Mouse (Mus musculus): ENCODE results near the gene Nek7. TPM values are rescaled to one million over a fixed set of nuclear protein-coding genes. Genes with fewer than 3 reads are reported as not detected.

Nek7 gene
- polyA plus RNA-seq, 1 experiment: 9.7 TPM

DNA sequence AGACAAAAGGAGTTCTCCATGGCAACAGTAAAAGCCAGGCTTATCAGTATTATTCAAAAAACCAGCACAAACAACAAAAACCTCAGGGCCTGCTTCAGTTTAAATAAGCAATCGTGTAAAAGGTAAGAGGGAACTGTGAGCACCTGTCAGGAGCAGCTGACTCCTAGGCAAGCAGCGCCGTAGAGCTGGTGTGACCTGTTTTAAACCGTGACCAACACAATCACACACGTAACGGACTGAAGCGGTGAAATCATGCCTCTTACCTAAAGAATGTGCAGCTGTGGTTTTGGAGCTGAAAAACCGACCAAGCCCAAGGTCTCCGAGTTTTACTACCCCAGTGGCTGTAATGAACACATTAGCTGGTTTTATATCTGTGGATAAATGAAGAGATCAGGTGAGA lies 104.6 kb downstream of the Nek7 start:
- 91% methylated on average over 9 of the region's 9 CpGs for WGBS
- Histone ChIP-seq H3K4me1 (replicated peaks; ENCODE audit: control insufficient read depth, insufficient read depth, low read length) (peaks cover 4% of the 10 kb centered on the region; the same call in 1 of the 2 replicates), H3K4me3 (ENCODE audit: control insufficient read depth, insufficient read depth, low read length) (no peak overlapping the region), H3K27me3 (ENCODE audit: control insufficient read depth, insufficient read depth, low read length) (no peaks in the 10 kb centered on the region), H3K36me3 (ENCODE audit: control insufficient read depth, insufficient read depth, low read length) (peaks cover 5% of the 10 kb centered on the region), H3K27ac (ENCODE audit: control insufficient read depth, insufficient read depth, low read length) (no peak overlapping the region)
- TF ChIP-seq POLR2A (IDR thresholded peaks at IDR 0.05; ENCODE audit: control insufficient read depth, extremely low read depth, insufficient read depth, low read length, poor library complexity): no peak
- no peak for DNase-seq

- H3K4me1 ChIP-seq (replicated peaks; ENCODE audit: control insufficient read depth, insufficient read depth, low read length): peaks cover 4% of the 10 kb centered on the region; the same call in 1 of the 2 replicates
- no peak for DNase-seq
- TF ChIP-seq CTCF (IDR thresholded peaks at IDR 0.05; ENCODE audit: borderline replicate concordance, control insufficient read depth, extremely low read depth, insufficient read depth, low read length, poor library complexity): no peak
- no peak for TF ChIP-seq POLR2A (IDR thresholded peaks at IDR 0.05; ENCODE audit: control insufficient read depth, extremely low read depth, insufficient read depth, low read length, poor library complexity)
- H3K4me3 ChIP-seq (ENCODE audit: control insufficient read depth, insufficient read depth, low read length): no peak overlapping the region
- peaks cover 5% of the 10 kb centered on the region for H3K36me3 ChIP-seq (ENCODE audit: control insufficient read depth, insufficient read depth, low read length)
- H3K27ac ChIP-seq (ENCODE audit: control insufficient read depth, insufficient read depth, low read length): no peak overlapping the region
- WGBS: 96% methylated on average over 4 of the region's 4 CpGs
- no peaks in the 10 kb centered on the region for H3K27me3 ChIP-seq (ENCODE audit: control insufficient read depth, insufficient read depth, low read length)
These were observed 106.0 kb downstream of the Nek7 start for GRCm38 (mm10) chr1:138513982-138514381.

DNA sequence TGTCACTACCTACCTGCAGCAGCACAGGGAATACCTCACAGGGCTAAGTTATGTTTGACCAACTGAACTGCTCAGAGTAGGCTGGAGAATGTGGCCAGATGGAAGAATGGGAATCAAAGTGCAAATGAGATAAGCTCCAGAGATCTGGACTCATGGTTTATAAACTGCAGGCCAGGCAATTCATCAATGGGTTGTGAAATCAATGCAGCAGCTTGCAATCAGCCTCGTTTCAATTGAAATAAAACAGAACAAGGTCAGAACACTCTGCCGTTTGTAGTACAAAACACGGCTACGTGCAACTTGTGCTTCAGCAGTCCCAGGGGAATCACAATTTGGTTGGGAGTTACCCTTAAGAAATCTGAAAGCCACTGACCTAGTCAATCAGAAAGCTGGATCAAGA lies 109.4 kb downstream of the Nek7 start:
- Histone ChIP-seq H3K36me3 (ENCODE audit: control insufficient read depth, insufficient read depth, low read length) (peaks cover 4% of the 10 kb centered on the region), H3K27ac (ENCODE audit: control insufficient read depth, insufficient read depth, low read length) (no peak overlapping the region), H3K4me3 (ENCODE audit: control insufficient read depth, insufficient read depth, low read length) (no peak overlapping the region), H3K4me1 (replicated peaks; ENCODE audit: control insufficient read depth, insufficient read depth, low read length) (0 out of 2 replicates have a peak, but pooled peaks cover 4% of the 10 kb centered on the region), H3K27me3 (ENCODE audit: control insufficient read depth, insufficient read depth, low read length) (no peaks in the 10 kb centered on the region)
- WGBS: 91% methylated on average over 4 of the region's 4 CpGs
- TF ChIP-seq CTCF (IDR thresholded peaks at IDR 0.05; ENCODE audit: borderline replicate concordance, control insufficient read depth, extremely low read depth, insufficient read depth, low read length, poor library complexity): no peak
- no peak for TF ChIP-seq POLR2A (IDR thresholded peaks at IDR 0.05; ENCODE audit: control insufficient read depth, extremely low read depth, insufficient read depth, low read length, poor library complexity)
- no peak for DNase-seq

- WGBS: 59% methylated on average over 13 of the region's 13 CpGs
- no peak for TF ChIP-seq CTCF (IDR thresholded peaks at IDR 0.05; ENCODE audit: borderline replicate concordance, control insufficient read depth, extremely low read depth, insufficient read depth, low read length, poor library complexity)
- TF ChIP-seq POLR2A (IDR thresholded peaks at IDR 0.05; ENCODE audit: control insufficient read depth, extremely low read depth, insufficient read depth, low read length, poor library complexity): no peak
- H3K36me3 ChIP-seq (ENCODE audit: control insufficient read depth, insufficient read depth, low read length): no peaks in the 10 kb centered on the region
- H3K4me1 ChIP-seq (replicated peaks; ENCODE audit: control insufficient read depth, insufficient read depth, low read length): 0 out of 2 replicates have a peak, but pooled peaks cover 4% of the 10 kb centered on the region
- no peak overlapping the region for H3K27ac ChIP-seq (ENCODE audit: control insufficient read depth, insufficient read depth, low read length)
- H3K4me3 ChIP-seq (ENCODE audit: control insufficient read depth, insufficient read depth, low read length): no peak overlapping the region
- DNase-seq: no peak
- no peaks in the 10 kb centered on the region for H3K27me3 ChIP-seq (ENCODE audit: control insufficient read depth, insufficient read depth, low read length)
These were observed 112.4 kb downstream of the Nek7 start for GRCm38 (mm10) chr1:138507446-138508043.

- H3K4me3 ChIP-seq (ENCODE audit: control insufficient read depth, insufficient read depth, low read length): no peak overlapping the region
- 0 out of 2 replicates have a peak, but pooled peaks cover 4% of the 10 kb centered on the region for H3K4me1 ChIP-seq (replicated peaks; ENCODE audit: control insufficient read depth, insufficient read depth, low read length)
- no peaks in the 10 kb centered on the region for H3K36me3 ChIP-seq (ENCODE audit: control insufficient read depth, insufficient read depth, low read length)
- no peaks in the 10 kb centered on the region for H3K27me3 ChIP-seq (ENCODE audit: control insufficient read depth, insufficient read depth, low read length)
- no peak overlapping the region for H3K27ac ChIP-seq (ENCODE audit: control insufficient read depth, insufficient read depth, low read length)
- TF ChIP-seq POLR2A (IDR thresholded peaks at IDR 0.05; ENCODE audit: control insufficient read depth, extremely low read depth, insufficient read depth, low read length, poor library complexity): no peak
- WGBS: 32% methylated on average over 4 of the region's 4 CpGs
- no peak for DNase-seq
These were observed 112.9 kb downstream of the Nek7 start for GRCm38 (mm10) chr1:138507014-138507413.

DNA sequence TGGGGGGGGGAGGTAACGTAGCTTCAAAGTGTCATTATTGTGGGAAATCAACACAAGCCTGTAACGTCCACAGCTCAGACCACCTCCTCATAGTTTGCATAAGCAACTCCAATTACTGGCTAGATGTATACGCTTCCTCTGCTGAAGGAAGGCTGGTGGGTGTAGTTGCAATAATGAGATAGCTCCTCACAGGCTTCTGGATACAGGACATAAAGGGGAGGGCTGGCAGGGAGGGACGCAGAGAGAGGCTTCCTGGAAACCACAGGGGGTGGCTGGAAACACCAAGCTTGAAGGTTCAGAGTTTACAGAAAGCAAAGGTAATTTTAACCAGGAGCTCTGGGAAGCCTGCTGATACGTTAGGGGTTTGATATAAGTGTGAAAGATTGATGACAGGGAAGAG lies 115.7 kb downstream of the Nek7 start:
- H3K27ac ChIP-seq (ENCODE audit: control insufficient read depth, insufficient read depth, low read length): no peak overlapping the region
- TF ChIP-seq POLR2A (IDR thresholded peaks at IDR 0.05; ENCODE audit: control insufficient read depth, extremely low read depth, insufficient read depth, low read length, poor library complexity) (no peak), CTCF (IDR thresholded peaks at IDR 0.05; ENCODE audit: borderline replicate concordance, control insufficient read depth, extremely low read depth, insufficient read depth, low read length, poor library complexity) (no peak)
- no peak for DNase-seq
- H3K4me1 ChIP-seq (replicated peaks; ENCODE audit: control insufficient read depth, insufficient read depth, low read length): 0 out of 2 replicates have a peak, but pooled peaks cover 4% of the 10 kb centered on the region
- WGBS: 85% methylated on average over 5 of the region's 5 CpGs
- peaks cover 5% of the 10 kb centered on the region for H3K36me3 ChIP-seq (ENCODE audit: control insufficient read depth, insufficient read depth, low read length)
- no peak overlapping the region for H3K4me3 ChIP-seq (ENCODE audit: control insufficient read depth, insufficient read depth, low read length)
- no peaks in the 10 kb centered on the region for H3K27me3 ChIP-seq (ENCODE audit: control insufficient read depth, insufficient read depth, low read length)

GRCm38 (mm10) chr1:138500691-138501090 lies 119.2 kb downstream of the Nek7 start:
- Histone ChIP-seq H3K27ac (ENCODE audit: control insufficient read depth, insufficient read depth, low read length) (no peak overlapping the region), H3K4me3 (ENCODE audit: control insufficient read depth, insufficient read depth, low read length) (no peak overlapping the region), H3K27me3 (ENCODE audit: control insufficient read depth, insufficient read depth, low read length) (no peaks in the 10 kb centered on the region), H3K4me1 (replicated peaks; ENCODE audit: control insufficient read depth, insufficient read depth, low read length) (no peaks in the 10 kb centered on the region), H3K36me3 (ENCODE audit: control insufficient read depth, insufficient read depth, low read length) (peaks cover 5% of the 10 kb centered on the region)
- TF ChIP-seq POLR2A (IDR thresholded peaks at IDR 0.05; ENCODE audit: control insufficient read depth, extremely low read depth, insufficient read depth, low read length, poor library complexity) (no peak), CTCF (IDR thresholded peaks at IDR 0.05; ENCODE audit: borderline replicate concordance, control insufficient read depth, extremely low read depth, insufficient read depth, low read length, poor library complexity) (no peak)
- no peak for DNase-seq
- WGBS: 94% methylated on average over 6 of the region's 6 CpGs

All from thymus, adult 2 months (tissue).